Mouse (Mus musculus): ENCODE results near the gene Acox3.
"Not testable (repeated sequence)": the region's sequence is repeated elsewhere in the genome, so short reads cannot be mapped to it uniquely, and the experiment has no call there.

The Acox3 gene

DNA sequence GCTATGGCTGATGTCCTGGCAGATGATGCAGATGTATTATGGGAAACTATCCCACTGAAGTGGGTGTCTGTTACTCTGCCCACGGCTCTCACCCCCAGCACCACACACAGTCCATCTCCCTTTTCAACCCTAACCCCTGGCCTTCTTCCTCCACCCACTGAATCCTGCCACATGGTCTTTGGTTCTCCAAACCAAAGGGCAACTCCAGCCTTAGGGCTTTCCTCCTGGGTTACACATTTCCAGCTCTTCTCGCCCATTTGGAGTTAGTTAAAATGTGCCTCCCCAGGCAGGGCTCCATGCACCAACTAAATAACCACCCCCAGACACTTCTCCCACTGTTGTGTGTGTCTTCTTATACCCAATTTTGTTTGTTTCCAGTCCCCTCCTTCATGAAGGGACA lies 4.4 kb upstream of the Acox3 start:
- no peak for DNase-seq

DNA sequence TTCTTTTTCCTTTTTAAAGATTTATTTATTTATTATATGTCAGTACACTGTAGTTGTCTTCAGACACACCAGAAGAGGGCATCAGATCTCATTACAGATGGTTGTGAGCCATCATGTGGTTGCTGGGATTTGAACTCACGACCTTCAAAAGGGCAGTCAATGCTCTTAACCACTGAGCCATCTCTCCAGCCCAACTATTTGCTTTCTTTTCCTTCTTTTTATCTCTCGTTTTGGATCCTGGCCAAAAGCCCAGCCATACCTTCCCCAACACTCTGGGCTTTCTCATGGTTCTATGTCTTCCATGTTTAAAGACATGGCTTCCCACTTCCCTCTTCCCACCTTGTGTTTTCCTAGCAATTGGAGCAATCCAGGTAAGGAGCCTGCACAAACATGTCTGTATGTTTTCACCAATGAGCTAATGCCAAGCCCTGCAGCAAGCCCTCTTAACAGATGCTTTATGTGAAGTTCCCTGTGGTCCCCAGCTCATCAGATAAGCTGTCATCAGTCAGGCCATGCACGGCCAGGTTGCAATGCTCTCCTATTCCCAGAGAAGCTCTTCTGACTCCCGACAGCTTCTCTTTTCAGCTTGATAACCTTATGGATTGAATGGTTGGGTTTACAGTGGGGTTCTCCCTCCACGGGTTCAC lies 3.5 kb upstream of the Acox3 start:
- DNase-seq = no peak

- DNase-seq = no peak
Observed at GRCm38 (mm10) chr5:35580156-35580922, 2.5 kb upstream of the Acox3 start.

DNA sequence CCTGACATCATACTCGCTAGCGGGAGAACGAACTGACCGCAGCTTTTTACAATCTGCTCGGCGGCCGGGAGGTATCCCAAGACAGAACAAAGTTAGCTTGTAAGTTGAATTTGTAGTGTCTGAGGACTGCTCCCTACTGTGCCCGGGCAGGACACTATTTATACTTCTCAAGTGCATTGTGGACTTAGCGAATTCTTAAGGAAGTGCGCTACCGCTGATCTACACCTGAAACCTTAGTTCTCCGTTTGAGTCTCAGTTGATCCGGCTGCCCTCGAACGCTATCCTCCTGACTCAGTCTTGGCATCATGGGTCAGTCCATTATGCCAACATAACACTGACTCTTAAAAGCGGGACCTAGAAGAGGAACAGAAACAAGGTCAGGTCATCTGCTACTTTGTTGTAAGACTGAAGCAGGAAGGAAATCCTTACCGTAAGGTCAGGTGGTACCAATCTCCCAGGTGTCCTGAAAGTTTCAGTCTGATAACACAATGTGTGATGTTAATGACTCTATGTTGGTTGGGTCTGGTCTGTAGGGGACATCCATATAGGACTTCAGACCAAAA lies 462 bp downstream of the Acox3 start:
- DNase-seq = no peak

DNA sequence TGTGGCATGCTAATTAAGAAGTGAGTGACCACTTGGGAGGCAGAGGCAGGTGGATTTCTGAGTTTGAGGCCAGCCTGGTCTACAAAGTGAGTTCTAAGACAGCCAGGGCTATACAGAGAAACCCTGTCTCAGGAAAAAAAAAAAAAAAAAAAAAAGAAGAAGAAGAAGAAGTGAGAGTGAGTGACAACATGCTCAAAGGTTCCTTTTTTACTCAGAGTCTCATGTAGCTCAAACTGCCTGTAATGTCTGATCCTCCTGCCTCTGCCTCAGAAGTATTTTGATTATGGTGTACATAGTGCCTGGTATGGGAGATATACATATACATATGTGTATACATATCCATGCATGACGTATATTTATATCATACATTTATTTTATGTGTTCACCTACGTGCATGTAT lies 1.4 kb downstream of the Acox3 start:
- DNase-seq = not testable (repeated sequence)

GRCm38 (mm10) chr5:35591497-35591896 lies 8.7 kb downstream of the Acox3 start:
- no peak for DNase-seq

DNA sequence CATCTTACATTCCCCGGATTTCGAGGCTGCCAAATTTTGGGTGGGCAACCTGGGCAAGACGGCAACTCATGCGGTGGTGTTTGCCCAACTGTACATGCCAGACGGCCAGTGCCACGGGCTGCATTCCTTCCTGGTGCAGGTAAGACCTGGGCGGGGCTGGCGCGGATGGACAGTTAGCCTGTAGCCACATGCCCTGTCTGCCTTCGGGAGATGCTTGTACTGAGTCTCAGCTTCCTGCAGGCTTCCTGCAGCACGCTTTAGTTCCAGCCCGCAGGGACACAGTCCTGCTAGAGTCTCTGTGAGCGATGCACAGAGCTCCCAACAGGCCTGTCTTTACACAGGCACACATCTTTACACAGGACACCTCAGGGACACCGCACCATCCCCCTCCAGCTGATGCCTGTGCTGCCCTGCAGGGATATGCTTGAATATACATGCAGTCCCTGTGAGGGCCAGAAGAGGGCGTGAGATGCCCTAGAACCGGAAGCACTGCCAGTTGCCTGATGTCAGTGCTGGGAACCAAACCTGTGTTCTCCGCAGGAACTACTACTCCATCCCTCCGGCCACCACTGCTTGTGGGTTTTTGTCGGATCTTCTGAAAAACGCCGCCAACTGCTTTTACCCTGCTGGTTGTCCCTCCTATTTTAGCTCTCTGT lies 9.4 kb downstream of the Acox3 start:
- DNase-seq = no peak

DNA sequence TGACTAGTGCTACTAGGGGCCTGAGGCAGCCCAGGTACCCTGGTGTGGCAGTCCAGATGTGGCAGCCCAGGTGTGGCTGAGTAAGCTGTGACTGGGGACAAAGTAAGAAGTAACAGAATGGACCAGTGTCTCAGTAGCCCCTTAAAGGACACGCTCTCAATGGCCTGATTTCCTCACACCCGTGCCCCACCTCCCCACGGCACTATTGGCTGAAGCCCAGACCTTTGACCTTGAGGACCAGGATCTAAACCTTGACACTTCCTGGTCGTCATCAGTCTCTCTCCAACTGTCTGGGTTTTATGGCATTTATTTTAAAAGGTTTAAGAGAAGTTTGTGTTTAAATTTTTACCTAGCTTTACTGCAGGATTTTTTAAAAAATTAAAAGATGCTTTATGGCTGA lies 10.0 kb downstream of the Acox3 start:
- no peak for DNase-seq

DNA sequence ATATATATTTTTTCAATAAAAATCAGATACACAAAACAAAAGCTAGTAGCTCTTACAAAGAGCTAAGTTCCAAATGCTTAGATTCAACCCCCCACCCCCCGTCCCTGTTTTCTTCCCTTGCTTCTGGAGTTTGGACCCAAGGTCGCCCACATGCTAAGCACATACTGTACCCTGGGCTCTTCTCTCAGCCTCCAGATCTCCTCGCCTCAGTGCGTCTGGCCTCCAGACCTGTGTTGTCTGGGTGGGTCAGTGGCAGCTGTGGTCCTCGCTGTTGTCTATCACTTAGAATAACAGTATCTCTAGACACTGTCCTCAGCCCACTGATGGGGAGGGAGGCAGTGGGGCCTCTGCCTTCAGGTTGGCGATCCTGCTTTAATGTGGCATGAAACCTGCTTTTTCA lies 10.4 kb downstream of the Acox3 start:
- DNase-seq = no peak

GRCm38 (mm10) chr5:35594768-35595167 lies 11.9 kb downstream of the Acox3 start:
- no peak for DNase-seq

DNA sequence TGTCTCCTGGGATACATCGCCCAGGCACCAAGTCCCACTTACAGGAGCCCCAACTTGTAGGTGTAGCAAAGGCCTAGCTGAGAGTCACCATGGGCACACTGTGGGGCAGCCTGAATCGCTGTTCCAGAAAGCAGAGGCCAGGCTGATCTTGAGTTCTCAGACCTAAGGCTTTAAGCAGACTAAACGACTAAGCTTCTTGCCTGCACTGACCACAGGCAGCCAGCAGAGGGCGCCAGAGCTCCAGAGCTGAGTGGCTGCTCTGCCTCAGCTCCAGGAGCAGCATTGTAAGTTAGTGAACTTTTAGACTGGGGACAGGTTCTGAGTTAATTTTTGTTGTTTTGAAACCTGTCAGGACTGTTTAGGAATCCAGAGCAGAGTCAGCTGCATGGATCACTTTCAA lies 12.9 kb downstream of the Acox3 start:
- peak; percentile 80 for DNase-seq

- DNase-seq = peak; percentile 38
Observed at GRCm38 (mm10) chr5:35596169-35597160, 13.6 kb downstream of the Acox3 start.

DNA sequence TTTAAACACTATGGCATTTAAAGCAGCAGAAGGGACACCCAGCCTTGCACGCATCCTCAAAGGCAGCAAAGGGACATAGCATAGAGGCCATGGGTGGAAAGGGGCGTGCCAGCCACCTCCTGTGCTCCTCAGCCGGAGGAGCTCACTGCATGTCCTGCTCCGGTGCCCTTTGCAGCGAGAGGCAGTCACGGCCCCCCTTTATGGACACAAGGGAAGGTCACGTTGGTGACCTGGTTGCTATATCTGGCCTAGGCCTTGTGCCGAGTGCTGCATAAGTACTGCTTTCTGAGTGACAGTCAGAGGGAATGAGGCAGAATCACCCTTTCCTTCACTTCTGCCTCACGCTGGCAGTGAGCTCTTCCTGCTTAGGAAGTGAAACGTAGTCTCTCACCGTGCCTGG lies 17.4 kb downstream of the Acox3 start:
- DNase-seq = no peak

DNA sequence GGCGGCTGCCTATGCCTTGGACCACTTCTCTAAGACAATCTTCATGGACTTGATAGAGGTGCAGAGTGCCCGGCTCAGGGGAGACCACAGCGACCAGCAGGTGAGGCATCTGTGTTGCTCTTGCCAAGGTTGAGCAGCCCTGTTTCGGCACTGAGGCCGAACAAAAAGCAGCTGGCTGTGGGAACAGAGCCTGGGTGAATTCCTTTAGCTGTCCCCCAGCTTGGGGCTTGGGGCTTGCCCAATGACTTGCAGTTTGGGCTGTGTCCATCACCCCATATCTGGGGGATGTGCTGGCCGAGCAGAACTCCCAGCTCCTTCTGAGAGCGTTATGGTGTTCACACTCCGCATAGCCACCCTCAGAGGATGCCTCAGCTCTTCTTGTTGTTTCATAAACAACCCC lies 18.7 kb downstream of the Acox3 start:
- DNase-seq = no peak

GRCm38 (mm10) chr5:35605355-35605754 lies 22.5 kb downstream of the Acox3 start:
- no peak for DNase-seq

DNA sequence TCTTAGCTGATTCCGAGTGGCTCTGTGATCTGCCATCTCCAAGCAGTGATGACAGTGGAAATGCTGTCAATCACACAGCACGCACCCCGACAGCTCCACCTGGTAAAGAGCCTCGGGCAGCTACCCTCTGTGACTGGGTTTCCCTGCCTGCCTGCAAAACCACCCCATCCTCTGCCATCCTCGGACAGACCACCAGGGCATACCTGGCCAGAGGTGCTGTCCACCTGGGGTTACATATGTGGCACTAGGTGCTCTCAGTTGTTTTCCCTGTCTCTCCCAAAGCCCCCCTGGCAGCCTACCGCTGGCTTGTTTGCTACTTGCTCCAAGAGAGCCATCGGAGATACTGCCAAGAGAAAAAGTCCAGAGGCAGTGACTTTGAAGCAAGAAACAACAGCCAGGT lies 24.0 kb downstream of the Acox3 start:
- no peak for DNase-seq

GRCm38 (mm10) chr5:35607784-35608183 lies 24.9 kb downstream of the Acox3 start:
- peak; percentile 53 for DNase-seq

DNA sequence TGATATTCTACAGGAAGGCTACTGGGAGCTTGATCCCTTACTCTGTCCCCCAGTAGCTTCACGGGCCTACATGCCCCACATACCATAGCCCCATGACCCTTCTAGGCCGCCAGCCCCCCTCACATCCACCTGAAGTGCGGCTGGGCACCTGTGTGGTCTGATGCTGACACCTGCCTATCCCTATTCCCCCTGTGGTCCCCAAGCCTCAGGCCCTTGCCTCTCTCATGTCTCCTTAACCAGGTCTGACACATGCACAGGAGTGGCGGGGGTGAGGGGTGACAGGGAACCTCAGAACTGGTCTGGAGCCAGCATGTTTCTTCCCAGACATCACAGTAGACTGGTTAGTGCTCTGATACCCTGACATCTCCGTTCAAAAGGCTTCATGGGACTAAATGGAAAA lies 25.7 kb downstream of the Acox3 start:
- DNase-seq = no peak

DNA sequence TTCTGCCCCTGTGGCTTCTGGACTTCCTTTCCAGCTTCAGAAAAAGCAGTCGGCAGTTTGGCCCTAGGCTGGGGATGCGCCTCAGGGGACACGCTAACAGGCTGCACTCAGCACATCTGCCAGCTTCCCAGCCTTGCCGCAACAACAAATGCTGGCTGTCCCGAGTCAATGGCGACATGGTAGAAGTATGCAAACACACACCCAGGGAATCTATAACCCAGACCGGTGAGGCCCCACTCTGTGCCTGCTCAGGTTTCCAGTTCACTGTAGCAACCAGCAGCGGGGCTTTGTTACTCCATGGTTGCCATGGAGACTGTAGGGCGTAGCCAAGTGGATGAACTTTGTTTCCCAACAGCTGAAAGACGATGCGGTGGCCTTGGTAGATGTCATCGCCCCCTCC lies 26.5 kb downstream of the Acox3 start:
- peak; percentile 35 for DNase-seq

DNA sequence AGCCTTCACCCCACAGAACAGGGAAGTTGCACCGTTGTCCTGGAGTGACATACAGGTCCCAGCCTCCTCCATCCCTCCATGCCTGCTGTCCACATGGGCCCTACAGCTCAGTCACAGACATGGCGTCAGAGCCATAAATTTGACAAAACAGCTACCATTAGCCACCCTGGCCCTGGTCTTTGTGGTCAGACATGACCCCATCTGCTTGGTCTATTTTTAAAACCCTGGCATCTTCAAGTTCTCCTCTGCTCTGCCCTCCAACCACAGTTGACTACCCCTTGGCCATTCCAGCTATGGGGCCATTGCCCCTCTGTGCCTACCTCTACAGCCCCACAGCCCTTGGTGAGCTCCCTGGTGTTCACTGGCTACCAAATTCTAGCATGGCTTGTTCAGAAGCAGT lies 27.1 kb downstream of the Acox3 start:
- DNase-seq = no peak

GRCm38 (mm10) chr5:35610381-35610780 lies 27.5 kb downstream of the Acox3 start:
- DNase-seq = no peak

DNA sequence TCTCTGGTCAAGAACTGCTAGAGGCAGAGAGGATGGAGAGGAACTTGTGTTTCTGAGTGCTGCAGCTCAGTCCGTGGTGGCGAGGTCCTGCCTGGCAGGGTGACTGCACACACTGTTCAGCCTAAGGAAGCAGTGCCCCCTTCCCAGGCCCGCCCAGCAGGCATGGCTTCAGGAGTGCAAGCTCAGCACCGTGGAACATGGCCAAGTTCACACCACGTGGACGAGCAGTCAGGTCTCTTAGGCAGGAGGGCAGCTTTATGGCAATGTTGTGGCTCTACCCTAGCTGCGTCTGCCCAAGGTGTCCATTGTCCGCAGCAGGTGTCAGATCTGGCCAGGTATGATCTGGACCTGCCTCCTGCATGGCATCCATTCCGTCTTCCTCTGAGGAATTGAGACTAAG lies 28.3 kb downstream of the Acox3 start:
- DNase-seq = no peak

DNA sequence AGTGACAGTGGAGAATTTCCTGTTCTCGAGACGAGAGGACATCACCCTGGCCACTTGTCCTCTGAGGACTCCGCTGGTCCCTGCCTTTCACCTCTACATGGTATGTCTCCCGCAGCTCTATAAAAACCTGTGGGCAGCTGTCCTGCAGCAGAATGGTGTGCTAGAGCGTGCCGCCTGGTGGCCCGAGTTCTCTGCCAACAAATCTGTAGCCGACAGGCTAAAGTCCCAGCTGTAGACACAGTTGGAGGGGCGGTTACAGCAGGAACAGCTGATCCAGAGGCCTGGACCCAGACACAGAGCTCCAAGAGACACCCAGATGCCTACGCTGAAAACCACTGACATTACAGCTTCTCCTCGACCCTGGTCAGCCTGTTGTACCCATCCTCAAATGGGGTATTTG lies 29.1 kb downstream of the Acox3 start:
- DNase-seq = no peak
